Mouse (Mus musculus): ENCODE measurements around the gene Gm49383. TPM values are rescaled to one million over a fixed set of nuclear protein-coding genes. Genes with fewer than 3 reads are reported as not detected.
"Not testable (repeated sequence)": the region's sequence is repeated elsewhere in the genome, so short reads cannot be mapped to it uniquely, and the experiment has no call there.

Gm49383 gene
- polyA plus RNA-seq, 1 experiment from 2014 or later: 20.0 TPM

DNA sequence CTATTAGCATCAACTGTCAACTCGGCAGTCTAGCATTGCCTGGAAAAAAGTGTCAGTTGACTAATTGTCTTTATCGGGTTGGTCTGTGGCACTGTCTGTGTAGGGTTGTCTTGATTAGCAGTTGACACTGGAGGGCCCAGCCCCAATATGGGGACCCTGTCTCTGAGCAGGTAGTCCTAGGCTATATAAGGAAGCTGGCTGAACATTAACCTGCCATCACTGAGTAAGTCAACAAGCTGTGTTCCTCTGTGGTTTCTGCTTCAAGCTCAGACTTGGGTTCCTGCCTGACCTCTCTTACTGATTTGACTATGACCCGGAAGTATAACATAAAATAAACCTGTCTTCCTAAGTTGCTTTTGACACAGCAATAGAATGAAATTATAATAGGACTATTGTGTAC is 20.9 kb downstream of the Gm49383 start:
- Histone ChIP-seq H3K9me3 (ENCODE audit: control insufficient read depth, low read length) (no peaks in the 10 kb centered on the region), H3K4me1 (replicated peaks; ENCODE audit: control insufficient read depth, insufficient read depth, low read length) (no peaks in the 10 kb centered on the region), H3K27ac (ENCODE audit: low read length) (no peak overlapping the region), H3K36me3 (ENCODE audit: control insufficient read depth, insufficient read depth) (no peaks in the 10 kb centered on the region; the same call in 1 of the 2 replicates), H3K4me2 (ENCODE audit: low read length) (no peak overlapping the region), H3K9ac (replicated peaks; ENCODE audit: low read depth, low read length) (no peak overlapping the region), H3K4me3 (replicated peaks; ENCODE audit: low read length) (no peak overlapping the region), H3K27me3 (replicated peaks; ENCODE audit: control insufficient read depth, insufficient read depth, low read length) (no peaks in the 10 kb centered on the region)
- 93% methylated on average over 3 of the region's 3 CpGs for WGBS
- no peak for ATAC-seq

DNA sequence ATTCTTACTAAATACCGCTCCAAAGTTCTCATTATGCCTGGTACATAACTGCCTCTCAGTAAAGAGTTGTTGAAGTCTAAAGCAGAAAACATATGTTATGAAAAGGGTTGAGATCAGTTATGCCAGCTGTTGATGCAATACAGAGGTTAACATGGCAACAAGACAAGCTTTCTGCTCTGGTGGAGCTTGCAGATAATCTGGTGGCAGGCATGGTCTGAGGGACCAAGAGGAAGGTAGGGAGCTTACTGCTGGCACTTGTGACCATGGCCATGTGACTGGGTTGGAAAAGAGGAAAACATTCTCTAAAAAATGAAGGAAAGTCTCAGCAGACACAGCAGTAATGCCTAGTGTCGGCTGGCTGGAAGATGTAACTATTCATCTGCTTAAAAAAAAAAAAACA is 25.6 kb downstream of the Gm49383 start:
- H3K4me1 ChIP-seq (replicated peaks; ENCODE audit: control insufficient read depth, insufficient read depth, low read length): peaks cover 10% of the 10 kb centered on the region

DNA sequence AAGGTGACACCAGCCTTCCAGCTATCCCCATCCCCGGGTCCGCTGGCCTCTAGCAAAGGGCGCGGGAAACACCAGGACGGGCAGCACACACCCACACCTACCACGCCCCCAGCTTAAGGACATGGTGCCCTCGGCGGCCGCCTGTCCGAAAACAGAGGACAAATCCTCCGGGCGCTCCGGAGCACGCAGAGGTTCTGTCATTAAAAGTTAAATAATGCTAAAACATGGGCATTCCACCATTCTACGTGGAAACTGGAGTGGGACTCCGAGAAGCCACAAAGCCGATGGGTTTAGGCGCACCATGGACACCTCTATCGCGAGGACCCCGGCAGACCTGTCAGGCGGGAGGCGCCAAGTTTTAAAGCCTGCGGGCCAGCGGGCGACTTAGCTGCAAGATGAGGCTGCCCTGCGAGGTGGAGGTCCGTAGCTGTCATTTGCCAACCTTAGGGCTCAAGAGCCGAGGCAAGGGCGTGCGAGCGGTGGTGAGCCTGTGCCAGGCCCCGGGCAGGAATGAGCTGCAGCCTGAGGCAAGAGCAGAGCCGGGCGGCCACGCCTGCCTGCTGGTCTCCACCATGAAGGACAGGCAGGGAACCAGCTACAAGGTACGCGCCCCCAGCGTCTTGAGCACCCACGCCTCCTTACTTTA is 28.3 kb downstream of the Gm49383 start, which contains the start of gene Lrr1:
Lrr1 (plus strand) TSS at position 354 of the 646 bp plus-strand sequence.
- peak; percentile 95 for ATAC-seq
- no peaks in the 10 kb centered on the region for H3K9me3 ChIP-seq (ENCODE audit: control insufficient read depth, low read length)
- peaks cover 10% of the 10 kb centered on the region for H3K4me1 ChIP-seq (replicated peaks; ENCODE audit: control insufficient read depth, insufficient read depth, low read length)
- under 1% methylated on average over 40 of the region's 40 CpGs for WGBS
- peak within 1 kb of the TSS; percentile 91 for H3K4me2 ChIP-seq (ENCODE audit: low read length)
- peak within 1 kb of the TSS; percentile 79 for H3K9ac ChIP-seq (replicated peaks; ENCODE audit: low read depth, low read length)
- peak within 1 kb of the TSS; percentile 87 for H3K4me3 ChIP-seq (replicated peaks; ENCODE audit: low read length)
- peak within 1 kb of the TSS; percentile 81 for H3K27ac ChIP-seq (ENCODE audit: low read length)
- H3K36me3 ChIP-seq (ENCODE audit: control insufficient read depth, insufficient read depth): no peaks in the 10 kb centered on the region
- H3K27me3 ChIP-seq (replicated peaks; ENCODE audit: control insufficient read depth, insufficient read depth, low read length): no peaks in the 10 kb centered on the region

More for the DNA sequence above, 25.6 kb downstream of the Gm49383 start:
- Histone ChIP-seq H3K4me2 (ENCODE audit: low read length) (no peak overlapping the region), H3K27ac (ENCODE audit: low read length) (no peak overlapping the region), H3K4me3 (replicated peaks; ENCODE audit: low read length) (no peak overlapping the region), H3K9ac (replicated peaks; ENCODE audit: low read depth, low read length) (no peak overlapping the region), H3K36me3 (ENCODE audit: control insufficient read depth, insufficient read depth) (no peaks in the 10 kb centered on the region; the same call in 1 of the 2 replicates), H3K27me3 (replicated peaks; ENCODE audit: control insufficient read depth, insufficient read depth, low read length) (no peaks in the 10 kb centered on the region), H3K9me3 (ENCODE audit: control insufficient read depth, low read length) (no peaks in the 10 kb centered on the region)
- WGBS: 95% methylated on average over 2 of the region's 2 CpGs
- ATAC-seq: no peak

DNA sequence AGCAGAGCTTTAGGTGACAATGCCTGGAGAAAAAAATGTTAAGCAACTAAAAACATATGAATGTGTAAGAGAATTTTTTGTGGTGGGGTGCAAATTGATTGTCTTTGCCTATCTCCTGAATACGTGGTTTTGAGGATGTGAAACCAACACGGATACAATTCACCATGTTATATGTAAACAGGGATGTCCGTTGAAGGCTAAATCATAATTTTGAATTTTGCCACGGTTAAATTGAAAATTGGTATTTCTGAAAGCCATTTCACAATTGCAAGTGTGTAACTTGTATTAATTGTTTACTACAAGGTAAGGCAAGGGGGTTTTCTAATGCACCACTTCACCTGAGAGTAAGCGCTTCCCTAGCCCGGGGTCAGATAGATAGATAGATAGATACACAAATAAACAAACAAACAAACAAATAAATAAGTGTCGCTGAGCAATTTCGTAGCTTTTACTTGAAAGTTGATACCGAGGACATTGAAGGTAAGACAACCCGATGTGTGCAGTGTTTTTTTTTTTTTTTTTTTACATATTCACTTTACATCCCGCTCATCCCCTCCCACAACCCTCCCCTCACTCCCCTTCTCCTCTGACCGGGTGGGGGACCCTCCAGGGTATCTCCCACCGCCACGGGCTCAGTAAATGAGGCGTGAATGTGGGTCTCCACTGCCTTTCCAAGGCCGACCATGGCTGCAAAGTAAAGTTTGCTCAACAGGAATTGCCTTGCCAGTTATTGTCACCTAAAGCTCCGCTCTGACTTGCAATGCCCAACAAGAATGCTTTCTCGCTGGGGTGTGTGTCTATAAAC is 29.0 kb downstream of the Gm49383 start:
- peak; percentile 57 for ATAC-seq
- 6% methylated on average over 18 of the region's 18 CpGs for WGBS
- Histone ChIP-seq H3K9me3 (ENCODE audit: control insufficient read depth, low read length) (no peaks in the 10 kb centered on the region), H3K4me3 (replicated peaks; ENCODE audit: low read length) (peak overlapping the region; percentile 87), H3K4me2 (ENCODE audit: low read length) (peak overlapping the region; percentile 91), H3K4me1 (replicated peaks; ENCODE audit: control insufficient read depth, insufficient read depth, low read length) (peaks cover 10% of the 10 kb centered on the region), H3K27me3 (replicated peaks; ENCODE audit: control insufficient read depth, insufficient read depth, low read length) (no peaks in the 10 kb centered on the region), H3K36me3 (ENCODE audit: control insufficient read depth, insufficient read depth) (no peaks in the 10 kb centered on the region), H3K9ac (replicated peaks; ENCODE audit: low read depth, low read length) (peak overlapping the region; percentile 79), H3K27ac (ENCODE audit: low read length) (no peak overlapping the region; the same call in 1 of the 2 replicates)

DNA sequence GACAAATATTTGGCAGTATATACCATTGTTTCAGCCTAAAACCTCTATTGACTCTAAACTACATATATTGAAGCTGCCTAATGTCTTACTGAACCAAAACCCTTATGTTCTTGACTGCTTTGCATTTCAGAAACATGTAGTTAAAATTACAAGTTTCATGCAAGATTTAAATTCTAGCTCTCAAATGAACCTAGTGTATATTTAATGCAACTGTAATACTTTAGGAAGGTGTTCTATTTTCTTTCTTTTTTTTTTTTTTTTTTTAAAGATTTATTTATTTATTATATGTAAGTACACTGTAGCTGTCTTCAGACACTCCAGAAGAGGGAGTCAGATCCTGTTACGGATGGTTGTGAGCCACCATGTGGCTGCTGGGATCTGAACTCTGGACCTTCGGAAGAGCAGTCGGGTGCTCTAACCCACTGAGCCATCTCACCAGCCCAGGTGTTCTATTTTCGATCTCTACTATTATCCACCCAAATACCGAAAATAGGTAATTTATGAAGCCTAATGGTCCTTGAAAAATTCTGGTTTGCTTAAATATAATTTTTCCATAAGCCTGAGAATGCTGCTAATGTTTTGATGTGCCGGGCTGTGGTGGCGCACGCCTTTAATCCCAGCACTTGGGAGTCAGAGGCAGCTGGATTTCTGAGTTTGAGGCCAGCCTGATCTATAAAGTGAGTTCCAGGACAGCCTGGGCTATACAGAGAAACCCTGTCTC is 29.9 kb downstream of the Gm49383 start:
- not testable (repeated sequence) for H3K4me2 ChIP-seq (ENCODE audit: low read length); H3K4me3 ChIP-seq (replicated peaks; ENCODE audit: low read length); H3K36me3 ChIP-seq (ENCODE audit: control insufficient read depth, insufficient read depth); H3K27me3 ChIP-seq (replicated peaks; ENCODE audit: control insufficient read depth, insufficient read depth, low read length); H3K4me1 ChIP-seq (replicated peaks; ENCODE audit: control insufficient read depth, insufficient read depth, low read length); H3K9ac ChIP-seq (replicated peaks; ENCODE audit: low read depth, low read length); H3K27ac ChIP-seq (ENCODE audit: low read length); H3K9me3 ChIP-seq (ENCODE audit: control insufficient read depth, low read length); ATAC-seq
- WGBS: 74% methylated on average over 8 of the region's 8 CpGs

DNA sequence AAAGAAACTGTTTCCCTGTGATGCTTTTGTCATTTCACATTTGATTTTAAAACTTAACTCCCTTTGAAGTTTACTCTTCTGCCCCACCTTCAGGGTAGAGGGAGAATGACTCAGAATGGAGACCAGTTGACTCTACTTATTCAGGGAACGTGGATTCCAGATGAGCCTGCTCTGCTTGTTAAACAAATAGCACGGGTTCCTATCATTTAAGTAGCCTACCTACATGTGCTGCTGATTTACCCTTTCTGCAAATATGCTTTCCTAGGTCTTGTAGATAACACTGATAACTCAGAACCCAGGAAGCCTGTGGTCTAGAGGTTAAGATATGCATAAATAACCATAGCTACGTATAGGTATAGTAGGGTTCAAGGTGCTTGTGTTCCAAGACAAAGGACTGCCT is 32.0 kb downstream of the Gm49383 start:
- WGBS: 63% methylated on average over 3 of the region's 3 CpGs
- no peaks in the 10 kb centered on the region for H3K36me3 ChIP-seq (ENCODE audit: control insufficient read depth, insufficient read depth)
- no peak for ATAC-seq
- H3K4me2 ChIP-seq (ENCODE audit: low read length): no peak overlapping the region
- no peak overlapping the region for H3K27ac ChIP-seq (ENCODE audit: low read length)
- peaks cover 10% of the 10 kb centered on the region for H3K4me1 ChIP-seq (replicated peaks; ENCODE audit: control insufficient read depth, insufficient read depth, low read length)
- H3K9me3 ChIP-seq (ENCODE audit: control insufficient read depth, low read length): no peaks in the 10 kb centered on the region
- H3K4me3 ChIP-seq (replicated peaks; ENCODE audit: low read length): no peak overlapping the region
- H3K27me3 ChIP-seq (replicated peaks; ENCODE audit: control insufficient read depth, insufficient read depth, low read length): no peaks in the 10 kb centered on the region
- no peak overlapping the region for H3K9ac ChIP-seq (replicated peaks; ENCODE audit: low read depth, low read length)

DNA sequence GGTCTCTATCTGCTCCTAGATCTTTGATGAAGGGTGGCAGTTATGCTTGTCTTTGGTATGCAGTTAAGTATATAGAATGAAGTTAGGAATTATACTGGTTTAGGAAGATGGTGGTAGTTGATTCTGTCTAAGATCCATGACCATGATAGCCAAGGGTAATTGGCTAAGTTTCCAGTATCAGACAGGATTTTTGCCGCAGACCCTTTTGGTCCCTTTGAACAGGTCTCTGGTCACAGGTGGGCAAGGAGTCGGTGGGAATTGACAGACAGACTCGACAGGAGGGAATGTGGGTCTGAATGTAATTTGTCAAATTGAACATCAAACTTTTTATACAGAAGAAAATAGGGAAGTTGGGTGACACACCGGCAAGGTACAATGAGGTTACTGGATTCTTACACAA is 33.3 kb downstream of the Gm49383 start:
- not testable (repeated sequence) for H3K4me2 ChIP-seq (ENCODE audit: low read length); H3K27me3 ChIP-seq (replicated peaks; ENCODE audit: control insufficient read depth, insufficient read depth, low read length); H3K4me1 ChIP-seq (replicated peaks; ENCODE audit: control insufficient read depth, insufficient read depth, low read length); H3K27ac ChIP-seq (ENCODE audit: low read length); ATAC-seq; H3K36me3 ChIP-seq (ENCODE audit: control insufficient read depth, insufficient read depth); H3K9ac ChIP-seq (replicated peaks; ENCODE audit: low read depth, low read length); H3K4me3 ChIP-seq (replicated peaks; ENCODE audit: low read length); H3K9me3 ChIP-seq (ENCODE audit: control insufficient read depth, low read length)
- 92% methylated on average over 4 of the region's 4 CpGs for WGBS

DNA sequence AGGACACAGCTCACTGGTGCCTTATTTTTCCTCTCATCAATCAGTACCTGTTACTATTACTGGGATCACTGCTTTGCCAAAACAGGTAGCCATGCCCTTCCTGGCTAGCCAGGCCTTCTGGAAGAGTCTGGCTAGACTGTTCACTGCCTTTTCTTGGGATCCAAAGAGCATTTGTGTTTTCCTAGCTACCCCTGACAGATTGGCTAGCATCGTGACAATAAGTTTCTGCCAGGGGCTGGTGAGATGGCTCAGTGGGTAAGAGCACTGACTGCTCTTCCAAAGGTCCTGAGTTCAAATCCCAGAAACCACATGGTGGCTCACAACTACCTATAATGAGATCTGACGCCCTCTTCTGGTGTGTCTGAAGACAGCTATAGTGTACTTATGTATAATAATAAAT is 36.2 kb downstream of the Gm49383 start:
- not testable (repeated sequence) for H3K4me3 ChIP-seq (replicated peaks; ENCODE audit: low read length); H3K9me3 ChIP-seq (ENCODE audit: control insufficient read depth, low read length); H3K27ac ChIP-seq (ENCODE audit: low read length); H3K4me1 ChIP-seq (replicated peaks; ENCODE audit: control insufficient read depth, insufficient read depth, low read length); ATAC-seq; H3K4me2 ChIP-seq (ENCODE audit: low read length); H3K27me3 ChIP-seq (replicated peaks; ENCODE audit: control insufficient read depth, insufficient read depth, low read length); H3K9ac ChIP-seq (replicated peaks; ENCODE audit: low read depth, low read length)
- peaks cover 13% of the 10 kb centered on the region for H3K36me3 ChIP-seq (ENCODE audit: control insufficient read depth, insufficient read depth)
- 71% methylated on average over 2 of the region's 2 CpGs for WGBS

DNA sequence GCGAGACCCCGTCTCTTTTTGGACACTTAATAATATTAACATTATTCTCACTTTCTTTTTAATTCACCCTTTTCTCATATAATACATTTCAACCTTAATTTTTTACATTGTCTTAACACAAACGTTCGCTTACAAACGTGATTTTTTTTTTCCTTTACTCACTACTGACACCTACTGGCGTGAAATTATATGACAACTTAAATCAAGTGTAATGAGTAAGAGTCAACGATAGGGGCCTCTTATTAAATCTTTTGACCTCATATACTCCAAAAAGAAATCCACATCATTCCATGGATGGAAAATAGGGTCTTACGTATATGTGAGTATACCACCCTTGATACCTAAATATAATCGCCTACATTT is 37.3 kb downstream of the Gm49383 start:
- Histone ChIP-seq H3K27me3 (replicated peaks; ENCODE audit: control insufficient read depth, insufficient read depth, low read length) (no peaks in the 10 kb centered on the region), H3K4me3 (replicated peaks; ENCODE audit: low read length) (peak overlapping the region; percentile 17; the same call in 1 of the 2 replicates), H3K4me2 (ENCODE audit: low read length) (peak overlapping the region; percentile 4; the same call in 1 of the 2 replicates), H3K27ac (ENCODE audit: low read length) (0 out of 2 replicates have a peak overlapping the region, but pooled peaks have one; percentile 46), H3K36me3 (ENCODE audit: control insufficient read depth, insufficient read depth) (peaks cover 13% of the 10 kb centered on the region), H3K4me1 (replicated peaks; ENCODE audit: control insufficient read depth, insufficient read depth, low read length) (peaks cover 9% of the 10 kb centered on the region), H3K9ac (replicated peaks; ENCODE audit: low read depth, low read length) (no peak overlapping the region), H3K9me3 (ENCODE audit: control insufficient read depth, low read length) (no peaks in the 10 kb centered on the region)
- 4% methylated on average over 9 of the region's 9 CpGs for WGBS
- ATAC-seq: no peak
